Mouse (Mus musculus): ENCODE measurements at regions not wholly inside any gene's neighbourhood (a gene's known extent, or its start where the extent isn't known, plus 50 kb on each side); places are given as distances from the start of the nearest gene placed in this dataset.

GRCm38 (mm10) chr10:37315804-37316203 is 177.1 kb upstream of the Marcks start:
- intact Hi-C loops (cut with DNase I) = no loop called here
- no peak overlapping the region for H3K27ac ChIP-seq
- H3K4me1 ChIP-seq (ENCODE audit: control insufficient read depth, insufficient read depth, low read length) = no peaks in the 10 kb centered on the region
- H3K4me3 ChIP-seq = no peak overlapping the region
- H3K9ac ChIP-seq (ENCODE audit: low read depth, low read length) = no peak overlapping the region
- H3K79me2 ChIP-seq (replicated peaks; ENCODE audit: control insufficient read depth, insufficient read depth, low read length) = no peaks in the 10 kb centered on the region
- no peak for DNase-seq
- no peaks in the 10 kb centered on the region for H3K36me3 ChIP-seq (ENCODE audit: control insufficient read depth, insufficient read depth, low read length)
- WGBS = 93% methylated on average over 1 of the region's 1 CpGs
- TF ChIP-seq CTCF (IDR thresholded peaks at IDR 0.05) (no peak), POLR2A (IDR thresholded peaks at IDR 0.05; ENCODE audit: insufficient read depth, low read depth, low read length) (no peak), EP300 (IDR thresholded peaks at IDR 0.05; ENCODE audit: insufficient read depth, low read depth, low read length) (no peak)
- no peaks in the 10 kb centered on the region for H3K27me3 ChIP-seq (ENCODE audit: control insufficient read depth, insufficient read depth, low read length)

GRCm38 (mm10) chr10:37314746-37315430 is 176.2 kb upstream of the Marcks start:
- intact Hi-C loops (cut with DNase I) = no loop called here
- WGBS = 78% methylated on average over 5 of the region's 5 CpGs
- peak in 1 of 2 experiments; percentile 15 for DNase-seq

GRCm38 (mm10) chr10:37313461-37313860 is 174.7 kb upstream of the Marcks start:
- Histone ChIP-seq H3K79me2 (replicated peaks; ENCODE audit: control insufficient read depth, insufficient read depth, low read length) (no peaks in the 10 kb centered on the region), H3K27me3 (ENCODE audit: control insufficient read depth, insufficient read depth, low read length) (no peaks in the 10 kb centered on the region), H3K4me1 (ENCODE audit: control insufficient read depth, insufficient read depth, low read length) (peaks cover 3% of the 10 kb centered on the region), H3K36me3 (ENCODE audit: control insufficient read depth, insufficient read depth, low read length) (no peaks in the 10 kb centered on the region), H3K4me3 (no peak overlapping the region), H3K27ac (no peak overlapping the region), H3K9ac (ENCODE audit: low read depth, low read length) (no peak overlapping the region)
- TF ChIP-seq EP300 (IDR thresholded peaks at IDR 0.05; ENCODE audit: insufficient read depth, low read depth, low read length) (no peak), CTCF (IDR thresholded peaks at IDR 0.05) (no peak), POLR2A (IDR thresholded peaks at IDR 0.05; ENCODE audit: insufficient read depth, low read depth, low read length) (no peak)
- DNase-seq = no peak
- intact Hi-C loops (cut with DNase I) = no loop called here

More at GRCm38 (mm10) chr10:37314746-37315430, 176.2 kb upstream of the Marcks start:
- no peaks in the 10 kb centered on the region for H3K79me2 ChIP-seq (replicated peaks; ENCODE audit: control insufficient read depth, insufficient read depth, low read length)
- peaks cover 3% of the 10 kb centered on the region for H3K4me1 ChIP-seq (ENCODE audit: control insufficient read depth, insufficient read depth, low read length)
- H3K27ac ChIP-seq = no peak overlapping the region
- H3K36me3 ChIP-seq (ENCODE audit: control insufficient read depth, insufficient read depth, low read length) = no peaks in the 10 kb centered on the region
- H3K4me3 ChIP-seq = no peak overlapping the region
- TF ChIP-seq POLR2A (IDR thresholded peaks at IDR 0.05; ENCODE audit: insufficient read depth, low read depth, low read length) (no peak), EP300 (IDR thresholded peaks at IDR 0.05; ENCODE audit: insufficient read depth, low read depth, low read length) (no peak), CTCF (IDR thresholded peaks at IDR 0.05) (no peak)
- H3K9ac ChIP-seq (ENCODE audit: low read depth, low read length) = no peak overlapping the region
- H3K27me3 ChIP-seq (ENCODE audit: control insufficient read depth, insufficient read depth, low read length) = no peaks in the 10 kb centered on the region

GRCm38 (mm10) chr10:37310266-37310945 is 171.7 kb upstream of the Marcks start:
- intact Hi-C loops (cut with DNase I) = no loop called here
- Histone ChIP-seq H3K27ac (peak overlapping the region; percentile 31), H3K4me1 (ENCODE audit: control insufficient read depth, insufficient read depth, low read length) (peaks cover 3% of the 10 kb centered on the region), H3K27me3 (ENCODE audit: control insufficient read depth, insufficient read depth, low read length) (no peaks in the 10 kb centered on the region), H3K4me3 (no peak overlapping the region), H3K79me2 (replicated peaks; ENCODE audit: control insufficient read depth, insufficient read depth, low read length) (no peaks in the 10 kb centered on the region), H3K9ac (ENCODE audit: low read depth, low read length) (no peak overlapping the region), H3K36me3 (ENCODE audit: control insufficient read depth, insufficient read depth, low read length) (no peaks in the 10 kb centered on the region)
- WGBS = 46% methylated on average over 2 of the region's 2 CpGs
- DNase-seq = peak; percentile 44 to 46
- no peak for TF ChIP-seq EP300 (IDR thresholded peaks at IDR 0.05; ENCODE audit: insufficient read depth, low read depth, low read length)
- TF ChIP-seq CTCF (IDR thresholded peaks at IDR 0.05) = no peak
- no peak for TF ChIP-seq POLR2A (IDR thresholded peaks at IDR 0.05; ENCODE audit: insufficient read depth, low read depth, low read length)

- H3K27ac ChIP-seq = no peak overlapping the region
- H3K4me1 ChIP-seq (ENCODE audit: control insufficient read depth, insufficient read depth, low read length) = no peaks in the 10 kb centered on the region
- intact Hi-C loops (cut with DNase I) = no loop called here
- no peak overlapping the region for H3K9ac ChIP-seq (ENCODE audit: low read depth, low read length)
- H3K79me2 ChIP-seq (replicated peaks; ENCODE audit: control insufficient read depth, insufficient read depth, low read length) = no peaks in the 10 kb centered on the region
- no peaks in the 10 kb centered on the region for H3K27me3 ChIP-seq (ENCODE audit: control insufficient read depth, insufficient read depth, low read length)
- DNase-seq = no peak
- TF ChIP-seq EP300 (IDR thresholded peaks at IDR 0.05; ENCODE audit: insufficient read depth, low read depth, low read length) (no peak), CTCF (IDR thresholded peaks at IDR 0.05) (no peak), POLR2A (IDR thresholded peaks at IDR 0.05; ENCODE audit: insufficient read depth, low read depth, low read length) (no peak)
- H3K4me3 ChIP-seq = no peak overlapping the region
- no peaks in the 10 kb centered on the region for H3K36me3 ChIP-seq (ENCODE audit: control insufficient read depth, insufficient read depth, low read length)
- WGBS = 60% methylated on average over 2 of the region's 2 CpGs
Measured at GRCm38 (mm10) chr10:37304656-37305055, 165.9 kb upstream of the Marcks start.
